Mouse (Mus musculus) embryonic facial prominence, embryonic 11.5 days (tissue): ENCODE measurements around the gene Npepl1. TPM values are rescaled to one million over a fixed set of nuclear protein-coding genes. Genes with fewer than 3 reads are reported as not detected.

Source experiments
- polyA plus RNA-seq: library from polyadenylated mRNA; unstranded; fragments of >200 nt; fragmentation: Nextera tagmentation; extraction: Ambion mirVana; gene quantifications from 2 replicates; pipeline ENCODE4 v1.2.1, GENCODE M21; 2014

The Npepl1 gene
- polyA plus RNA-seq, 1 experiment from 2014 or later, result 31.3 TPM

Other genes starting within 250 kb of the Npepl1 start
- gene Stx16, start 34.0 kb upstream of the Npepl1 start, polyA plus RNA-seq, result 6.7 and 7.8 TPM in 2 replicates
- gene Gnas, start 174.0 kb downstream of the Npepl1 start, polyA plus RNA-seq, result 1,377 and 1,397 TPM in 2 replicates
- gene Gm20721, start 236.4 kb downstream of the Npepl1 start, polyA plus RNA-seq, result 17.5 and 23.1 TPM in 2 replicates